Mouse (Mus musculus): ENCODE data around the gene Entpd1. TPM values are rescaled to one million over a fixed set of nuclear protein-coding genes. Genes with fewer than 3 reads are reported as not detected.

Gene Entpd1
- total and polyA plus RNA-seq, 3 experiments: not detected

GRCm38 (mm10) chr19:40628950-40629349, 16.8 kb downstream of the Entpd1 start:
- no peaks in the 10 kb centered on the region for H3K79me2 ChIP-seq (ENCODE audit: control insufficient read depth, insufficient read depth, low read length, poor library complexity)
- TF ChIP-seq USF2 (IDR thresholded peaks at IDR 0.05; ENCODE audit: borderline replicate concordance in 1 of 2, insufficient read depth in 1 of 2, low read depth in 1 of 2, low read length in 2 of 2) (no peak), ZKSCAN1 (IDR thresholded peaks at IDR 0.05; ENCODE audit: low read depth, low read length) (no peak), USF1 (IDR thresholded peaks at IDR 0.05; ENCODE audit: low read depth, low read length) (no peak), GABPA (IDR thresholded peaks at IDR 0.05; ENCODE audit: low read depth, low read length) (no peak), ZMIZ1 (IDR thresholded peaks at IDR 0.05; ENCODE audit: low read depth, low read length) (no peak), MYB (IDR thresholded peaks at IDR 0.05; ENCODE audit: low read depth, low read length) (no peak), ZC3H11A (IDR thresholded peaks at IDR 0.05; ENCODE audit: low read depth, low read length) (no peak), E2F4 (IDR thresholded peaks at IDR 0.05; ENCODE audit: borderline replicate concordance, low read depth, low read length) (no peak), MAX (IDR thresholded peaks at IDR 0.05; ENCODE audit: low read length) (no peak), TBP (IDR thresholded peaks at IDR 0.05; ENCODE audit: low read depth, low read length) (no peak), JUND (IDR thresholded peaks at IDR 0.05; ENCODE audit: low read depth, low read length) (no peak), UBTF (IDR thresholded peaks at IDR 0.05; ENCODE audit: borderline replicate concordance, insufficient read depth, low read depth, low read length) (no peak), KAT2A (conservative IDR thresholded peaks at IDR 0.05; ENCODE audit: low read depth, low read length) (no peak), POLR2A (IDR thresholded peaks at IDR 0.05; ENCODE audit: control insufficient read depth in 1 of 2, insufficient read depth in 1 of 2, low read depth in 1 of 2, low read length in 2 of 2, poor library complexity in 1 of 2) (no peak), MAZ (IDR thresholded peaks at IDR 0.05; ENCODE audit: low read depth, low read length) (no peak), MEF2A (IDR thresholded peaks at IDR 0.05; ENCODE audit: extremely low read depth, insufficient replicate concordance, low read depth, low read length, poor library complexity, severe bottlenecking) (no peak), CHD1 (IDR thresholded peaks at IDR 0.05; ENCODE audit: low read depth, low read length) (no peak), RAD21 (IDR thresholded peaks at IDR 0.05; ENCODE audit: low read depth, low read length) (no peak)
- no peak overlapping the region for H3K9ac ChIP-seq (ENCODE audit: control insufficient read depth, low read depth, low read length, poor library complexity, severe bottlenecking)
- H3K4me3 ChIP-seq (ENCODE audit: control insufficient read depth in 1 of 2, insufficient read depth in 1 of 2, low read depth in 2 of 2, low read length in 2 of 2): no peak overlapping the region
- no peaks in the 10 kb centered on the region for H3K9me3 ChIP-seq (replicated peaks; ENCODE audit: insufficient read depth, low read length)
- no peaks in the 10 kb centered on the region; a peak in 3 of 4 replicates for H3K27me3 ChIP-seq (ENCODE audit: control insufficient read depth in 1 of 2, insufficient read depth in 2 of 2, low read length in 2 of 2)
- peaks cover 0 to 3% of the 10 kb centered on the region in 2 experiments; a peak in 1 of 4 replicates for H3K4me1 ChIP-seq (ENCODE audit: control insufficient read depth in 1 of 2, insufficient read depth in 2 of 2, low read length in 2 of 2)
- no peaks in the 10 kb centered on the region; a peak in 1 of 4 replicates for H3K36me3 ChIP-seq (ENCODE audit: control insufficient read depth in 1 of 2, insufficient read depth in 2 of 2, low read length in 2 of 2)
- no peak overlapping the region for H3K27ac ChIP-seq (ENCODE audit: control insufficient read depth, low read depth, low read length)
- DNase-seq (ENCODE audit: low read depth, low spot score): peak; percentile 66

- Histone ChIP-seq H3K4me3 (ENCODE audit: control insufficient read depth in 1 of 2, insufficient read depth in 1 of 2, low read depth in 2 of 2, low read length in 2 of 2) (no peak overlapping the region), H3K27me3 (ENCODE audit: control insufficient read depth in 1 of 2, insufficient read depth in 2 of 2, low read length in 2 of 2) (no peaks in the 10 kb centered on the region; a peak in 3 of 4 replicates)
- peak; percentile 13 for DNase-seq (ENCODE audit: low read depth, low spot score)
Observed at GRCm38 (mm10) chr19:40630096-40630495, 17.9 kb downstream of the Entpd1 start.

More at GRCm38 (mm10) chr19:40630096-40630495, 17.9 kb downstream of the Entpd1 start:
- Histone ChIP-seq H3K4me1 (ENCODE audit: control insufficient read depth in 1 of 2, insufficient read depth in 2 of 2, low read length in 2 of 2) (peaks cover 0 to 3% of the 10 kb centered on the region in 2 experiments; a peak in 1 of 4 replicates), H3K79me2 (ENCODE audit: control insufficient read depth, insufficient read depth, low read length, poor library complexity) (no peaks in the 10 kb centered on the region), H3K9ac (ENCODE audit: control insufficient read depth, low read depth, low read length, poor library complexity, severe bottlenecking) (no peak overlapping the region), H3K36me3 (ENCODE audit: control insufficient read depth in 1 of 2, insufficient read depth in 2 of 2, low read length in 2 of 2) (no peaks in the 10 kb centered on the region; a peak in 1 of 4 replicates), H3K9me3 (replicated peaks; ENCODE audit: insufficient read depth, low read length) (no peaks in the 10 kb centered on the region), H3K27ac (ENCODE audit: control insufficient read depth, low read depth, low read length) (no peak overlapping the region)
- TF ChIP-seq SMC3 (IDR thresholded peaks at IDR 0.05; ENCODE audit: low read depth, low read length) (no peak), TBP (IDR thresholded peaks at IDR 0.05; ENCODE audit: low read depth, low read length) (peak; percentile 88)
